Mouse (Mus musculus) neutrophil, adult 83 days (primary cell): ENCODE results near the gene Prpmp5. TPM values are rescaled to one million over a fixed set of nuclear protein-coding genes. Genes with fewer than 3 reads are reported as not detected.

Source experiments
- total RNA-seq, 2 experiments: library from RNA; stranded (reverse); gene quantifications; one replicate each; pipeline ENCODE4 v1.2.4; 2023

Gene Prpmp5
- not detected for total RNA-seq

DNA sequence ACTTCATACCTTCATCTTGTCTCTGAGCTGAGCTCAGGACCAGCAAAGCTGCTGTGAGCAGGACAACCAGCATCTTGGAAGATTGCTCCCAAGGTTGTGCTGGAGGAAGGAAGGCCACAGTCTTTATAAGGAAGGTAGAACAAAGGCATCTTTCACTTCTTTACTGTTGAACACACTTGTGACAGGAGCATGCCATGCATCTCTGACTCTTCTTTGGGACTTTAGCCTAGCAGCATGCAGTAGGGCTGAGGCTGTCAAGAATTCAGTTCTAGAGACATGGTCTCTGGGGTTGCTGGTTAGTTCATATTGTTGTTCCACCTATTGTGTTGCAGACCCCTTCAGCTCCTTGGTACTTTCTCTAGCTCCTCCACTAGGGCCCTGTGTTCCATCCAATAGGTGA lies at the start of gene Prpmp5:
Gene Prpmp5, minus strand, starts transcription at position 101 of the 400 bp plus-strand sequence.

DNA sequence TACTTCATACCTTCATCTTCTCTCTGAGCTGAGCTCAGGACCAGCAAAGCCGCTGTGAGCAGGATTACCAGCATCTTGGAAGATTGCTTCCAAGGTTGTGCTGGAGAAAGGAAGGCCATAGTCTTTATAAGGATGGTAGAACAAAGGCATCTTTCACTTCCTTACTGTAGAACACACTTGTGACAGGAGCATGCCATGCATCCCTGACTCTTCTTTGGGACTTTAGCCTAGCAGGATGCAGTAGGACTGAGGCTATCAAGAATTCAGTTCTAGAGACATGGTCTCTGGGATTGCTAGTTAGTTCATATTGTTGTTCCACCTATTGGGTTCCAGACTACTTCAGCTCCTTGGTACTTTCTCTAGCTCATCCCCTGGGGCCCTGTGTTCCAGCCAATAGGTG lies 49.5 kb upstream of the Prpmp5 start, which contains the start of gene Gm8882:
Gene Gm8882, minus strand, starts transcription at position 101 of the 400 bp plus-strand sequence.

Other genes with a start within 250 kb of the Prpmp5 start
- gene Prb1, start 104.2 kb downstream of the Prpmp5 start, total RNA-seq: not detected
- gene Gm8882, start 49.4 kb upstream of the Prpmp5 start, total RNA-seq: not detected